Mouse (Mus musculus): ENCODE measurements at regions not wholly inside any gene's neighbourhood (a gene's known extent, or its start where the extent isn't known, plus 50 kb on each side); places are given as distances from the start of the nearest gene placed in this dataset.

DNA sequence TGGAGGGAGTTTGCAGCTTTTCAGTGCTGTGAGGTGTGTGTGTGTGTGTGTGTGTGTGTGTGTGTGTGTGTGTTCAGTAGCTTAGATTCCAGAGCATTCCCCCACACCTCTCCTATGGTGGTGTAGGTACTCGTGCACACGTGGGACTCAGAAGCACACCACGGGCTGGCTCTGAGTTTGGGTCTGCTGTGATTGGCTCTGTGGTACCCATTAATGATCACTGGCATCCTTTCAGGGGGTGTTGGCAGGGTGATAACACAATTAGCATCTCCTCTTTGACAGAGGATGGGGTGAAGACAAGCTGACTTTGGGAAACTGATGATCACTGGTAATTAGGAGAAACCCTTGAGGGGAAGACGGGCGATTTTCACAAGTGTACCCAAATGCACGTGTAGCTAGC lies 219.7 kb upstream of the Zfp507 start:
- H3K4me3 ChIP-seq (ENCODE audit: low read depth, low read length) = no peak overlapping the region
- TF ChIP-seq EP300 (optimal IDR thresholded peaks at IDR 0.05) (no peak), CTCF (IDR thresholded peaks at IDR 0.05; ENCODE audit: low read depth) (no peak)
- H3K9me3 ChIP-seq (ENCODE audit: control insufficient read depth, low read length) = no peaks in the 10 kb centered on the region
- no peak for DNase-seq (ENCODE audit: low spot score)
- no peak for ATAC-seq (ENCODE audit: low FRiP score, low TSS enrichment)
- H3K4me2 ChIP-seq (replicated peaks; ENCODE audit: low read depth) = no peak overlapping the region
- no peaks in the 10 kb centered on the region for H3K27me3 ChIP-seq (ENCODE audit: control insufficient read depth, insufficient read depth, low read length)
- WGBS = 72% methylated on average over 6 of the region's 6 CpGs
- H3K27ac ChIP-seq (replicated peaks) = no peak overlapping the region
- H3K4me1 ChIP-seq (replicated peaks; ENCODE audit: control insufficient read depth, insufficient read depth) = no peaks in the 10 kb centered on the region
- H3K36me3 ChIP-seq (ENCODE audit: control insufficient read depth, insufficient read depth, low read length) = no peaks in the 10 kb centered on the region
- no peak overlapping the region for H3K9ac ChIP-seq (ENCODE audit: low read length)

GRCm38 (mm10) chr7:36016926-36017753 lies 214.3 kb upstream of the Zfp507 start:
- ATAC-seq (ENCODE audit: low FRiP score, low TSS enrichment) (no peak), DNase-seq (ENCODE audit: low spot score) (no peak)
- Histone ChIP-seq H3K27me3 (ENCODE audit: control insufficient read depth, insufficient read depth, low read length) (no peaks in the 10 kb centered on the region), H3K9ac (ENCODE audit: low read length) (no peak overlapping the region), H3K4me3 (ENCODE audit: low read depth, low read length) (no peak overlapping the region), H3K4me1 (replicated peaks; ENCODE audit: control insufficient read depth, insufficient read depth) (no peaks in the 10 kb centered on the region), H3K4me2 (replicated peaks; ENCODE audit: low read depth) (no peak overlapping the region), H3K27ac (replicated peaks) (no peak overlapping the region), H3K9me3 (ENCODE audit: control insufficient read depth, low read length) (no peaks in the 10 kb centered on the region), H3K36me3 (ENCODE audit: control insufficient read depth, insufficient read depth, low read length) (no peaks in the 10 kb centered on the region)
- 53% methylated on average over 19 of the region's 19 CpGs for WGBS
- TF ChIP-seq CTCF (IDR thresholded peaks at IDR 0.05; ENCODE audit: low read depth) = no peak
- no peak for TF ChIP-seq EP300 (optimal IDR thresholded peaks at IDR 0.05)

DNA sequence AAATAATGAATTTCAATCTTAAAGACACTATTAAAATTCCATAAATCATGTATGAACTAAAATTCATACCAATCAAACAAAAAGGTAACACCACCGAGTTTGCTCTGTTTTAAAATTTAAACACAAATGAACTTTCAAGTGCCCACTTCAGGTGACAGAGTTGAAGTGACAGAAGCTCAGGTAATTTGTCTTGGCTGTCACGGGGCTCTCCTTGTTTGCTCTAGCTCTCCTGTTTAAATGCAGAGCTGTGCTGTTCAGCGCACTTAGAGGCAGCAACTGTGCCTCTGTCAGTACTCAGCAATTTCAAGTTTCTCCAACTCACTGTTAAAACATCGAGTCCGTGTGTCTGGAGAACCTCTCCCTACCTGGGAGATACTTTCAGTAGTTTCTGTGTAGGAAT lies 193.8 kb upstream of the Zfp507 start:
- no peak for ATAC-seq (ENCODE audit: low FRiP score, low TSS enrichment)
- H3K36me3 ChIP-seq (ENCODE audit: control insufficient read depth, insufficient read depth, low read length) = no peaks in the 10 kb centered on the region
- no peaks in the 10 kb centered on the region for H3K4me1 ChIP-seq (replicated peaks; ENCODE audit: control insufficient read depth, insufficient read depth)
- TF ChIP-seq CTCF (IDR thresholded peaks at IDR 0.05; ENCODE audit: low read depth) (no peak), EP300 (optimal IDR thresholded peaks at IDR 0.05) (no peak)
- no peaks in the 10 kb centered on the region for H3K27me3 ChIP-seq (ENCODE audit: control insufficient read depth, insufficient read depth, low read length)
- WGBS = 33% methylated on average over 5 of the region's 5 CpGs
- no peak overlapping the region for H3K4me3 ChIP-seq (ENCODE audit: low read depth, low read length)
- H3K9ac ChIP-seq (ENCODE audit: low read length) = no peak overlapping the region
- DNase-seq (ENCODE audit: low spot score) = no peak
- H3K4me2 ChIP-seq (replicated peaks; ENCODE audit: low read depth) = no peak overlapping the region
- H3K9me3 ChIP-seq (ENCODE audit: control insufficient read depth, low read length) = no peaks in the 10 kb centered on the region
- no peak overlapping the region for H3K27ac ChIP-seq (replicated peaks)

- Histone ChIP-seq H3K36me3 (ENCODE audit: control insufficient read depth, insufficient read depth, low read length) (no peaks in the 10 kb centered on the region), H3K4me3 (ENCODE audit: low read depth, low read length) (no peak overlapping the region), H3K27ac (replicated peaks) (no peak overlapping the region), H3K4me2 (replicated peaks; ENCODE audit: low read depth) (no peak overlapping the region), H3K9ac (ENCODE audit: low read length) (no peak overlapping the region), H3K27me3 (ENCODE audit: control insufficient read depth, insufficient read depth, low read length) (no peaks in the 10 kb centered on the region), H3K4me1 (replicated peaks; ENCODE audit: control insufficient read depth, insufficient read depth) (no peaks in the 10 kb centered on the region), H3K9me3 (ENCODE audit: control insufficient read depth, low read length) (no peaks in the 10 kb centered on the region)
- 47% methylated on average over 8 of the region's 8 CpGs for WGBS
- DNase-seq (ENCODE audit: low spot score) (no peak), ATAC-seq (ENCODE audit: low FRiP score, low TSS enrichment) (no peak)
- TF ChIP-seq CTCF (IDR thresholded peaks at IDR 0.05; ENCODE audit: low read depth) (no peak), EP300 (optimal IDR thresholded peaks at IDR 0.05) (no peak)
These were observed 189.7 kb upstream of the Zfp507 start for GRCm38 (mm10) chr7:35992511-35992910.

DNA sequence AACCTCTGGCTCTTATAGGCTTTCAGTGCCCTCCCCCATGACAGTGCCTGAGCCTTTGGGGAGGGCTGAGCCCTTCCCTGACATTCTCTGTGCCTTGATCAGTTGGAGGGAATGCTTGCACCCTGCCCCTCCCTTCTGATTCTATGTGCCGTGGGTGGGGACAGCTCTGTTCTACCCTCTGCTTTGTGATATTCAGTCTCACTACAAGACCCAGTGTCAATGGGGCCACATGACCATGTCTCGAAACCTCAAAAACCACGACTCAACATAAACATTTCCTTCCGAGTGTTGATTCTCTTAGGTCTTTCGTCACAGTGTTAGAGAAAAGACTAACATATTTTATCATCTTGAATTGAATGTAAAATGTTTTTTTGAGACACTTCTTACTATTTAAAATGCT lies 188.3 kb upstream of the Zfp507 start:
- Histone ChIP-seq H3K4me3 (ENCODE audit: low read depth, low read length) (no peak overlapping the region), H3K9me3 (ENCODE audit: control insufficient read depth, low read length) (no peaks in the 10 kb centered on the region), H3K27ac (replicated peaks) (no peak overlapping the region), H3K9ac (ENCODE audit: low read length) (no peak overlapping the region), H3K4me1 (replicated peaks; ENCODE audit: control insufficient read depth, insufficient read depth) (no peaks in the 10 kb centered on the region), H3K27me3 (ENCODE audit: control insufficient read depth, insufficient read depth, low read length) (no peaks in the 10 kb centered on the region), H3K36me3 (ENCODE audit: control insufficient read depth, insufficient read depth, low read length) (no peaks in the 10 kb centered on the region), H3K4me2 (replicated peaks; ENCODE audit: low read depth) (no peak overlapping the region)
- WGBS = 54% methylated on average over 5 of the region's 5 CpGs
- DNase-seq (ENCODE audit: low spot score) (no peak), ATAC-seq (ENCODE audit: low FRiP score, low TSS enrichment) (no peak)
- TF ChIP-seq CTCF (IDR thresholded peaks at IDR 0.05; ENCODE audit: low read depth) = no peak
- TF ChIP-seq EP300 (optimal IDR thresholded peaks at IDR 0.05) = no peak

DNA sequence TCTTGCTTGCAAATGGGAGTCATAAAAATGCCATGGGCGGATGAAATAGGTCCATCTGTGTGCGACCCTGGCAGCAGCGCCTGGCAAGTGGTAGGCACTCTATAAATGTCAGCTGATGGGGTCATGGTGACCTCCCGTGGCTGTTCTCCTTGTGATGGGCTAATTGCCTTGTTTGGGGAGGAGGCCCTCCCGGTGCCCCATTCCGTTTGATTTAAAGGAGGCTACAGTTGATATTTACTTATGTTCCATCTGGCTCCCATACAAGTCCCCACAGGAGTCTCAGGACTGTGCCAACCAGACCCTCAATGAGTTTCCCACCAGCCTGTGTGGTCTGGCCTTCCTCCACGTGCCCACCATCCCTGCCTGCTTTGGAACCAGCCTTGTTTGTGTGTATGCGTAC lies 186.7 kb upstream of the Zfp507 start:
- no peak for TF ChIP-seq EP300 (optimal IDR thresholded peaks at IDR 0.05)
- TF ChIP-seq CTCF (IDR thresholded peaks at IDR 0.05; ENCODE audit: low read depth) = no peak
- no peaks in the 10 kb centered on the region for H3K4me1 ChIP-seq (replicated peaks; ENCODE audit: control insufficient read depth, insufficient read depth)

More for the DNA sequence above, 186.7 kb upstream of the Zfp507 start:
- H3K9me3 ChIP-seq (ENCODE audit: control insufficient read depth, low read length) = no peaks in the 10 kb centered on the region
- H3K4me2 ChIP-seq (replicated peaks; ENCODE audit: low read depth) = no peak overlapping the region
- no peak for DNase-seq (ENCODE audit: low spot score)
- WGBS = 68% methylated on average over 8 of the region's 8 CpGs
- H3K27me3 ChIP-seq (ENCODE audit: control insufficient read depth, insufficient read depth, low read length) = no peaks in the 10 kb centered on the region
- no peak overlapping the region for H3K9ac ChIP-seq (ENCODE audit: low read length)
- H3K36me3 ChIP-seq (ENCODE audit: control insufficient read depth, insufficient read depth, low read length) = no peaks in the 10 kb centered on the region
- H3K4me3 ChIP-seq (ENCODE audit: low read depth, low read length) = no peak overlapping the region
- H3K27ac ChIP-seq (replicated peaks) = no peak overlapping the region
- no peak for ATAC-seq (ENCODE audit: low FRiP score, low TSS enrichment)
